Comparison of ENCODE assay signal across 23 mouse cellular contexts in the genomic region with DNA sequence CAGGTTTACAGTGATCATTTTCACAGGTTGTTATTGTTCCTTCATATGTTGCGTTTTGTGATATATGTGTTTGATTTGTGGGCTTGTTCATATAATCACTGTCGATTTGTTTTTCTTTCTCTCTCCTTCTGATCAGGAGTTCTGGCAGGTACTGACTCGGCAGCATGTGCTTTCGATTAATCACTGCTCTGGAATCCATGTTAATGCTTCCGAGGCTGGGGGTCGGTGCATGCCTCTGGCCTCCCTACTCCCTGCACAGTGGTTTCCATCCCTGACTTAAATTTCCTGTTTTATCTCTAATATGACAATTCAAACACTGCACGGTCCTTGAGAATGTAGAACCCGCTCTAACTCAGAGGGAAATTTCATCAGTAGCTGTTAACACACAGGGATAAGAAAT. TPM values are rescaled to one million over a fixed set of nuclear protein-coding genes. Genes with fewer than 3 reads are reported as not detected.
DNase-seq lines count a peak whose midpoint lies in the region; ATAC-seq and TF ChIP-seq lines count a peak whose summit lies in the region.
"Had no signal": no experiment of that assay in that cellular context is flagged by ENCODE, and none has a peak within 500 bp of the region (broad histone marks: within the 10 kb centered on the region; RNA-seq: fewer than 3 reads in every experiment).

No protein-coding gene starts in this region.

- ATAC-seq in kidney, postnatal 0 days (replicated peaks; ENCODE audit: low FRiP score, low read depth) = no peak
- no peak for ATAC-seq in midbrain, embryonic 11.5 days (ENCODE audit: low FRiP score)
- ATAC-seq: activated CD4-positive, CD25-positive, alpha-beta regulatory T cell, adult 4 months; intestine, embryonic 15.5 days; liver, embryonic 12.5 days; midbrain, embryonic 16.5 days; Patski had no signal

- no peak for DNase-seq in kidney, postnatal 0 days (ENCODE audit: low spot score)
- DNase-seq in kidney, postnatal 14 days = no peak
- DNase-seq in embryonic facial prominence, embryonic 10.5 days (ENCODE audit: low spot score) = peak; percentile 61
- peak; percentile 47 for DNase-seq in hindlimb bud, embryonic 11.5 days (ENCODE audit: extremely low spot score, low read depth, low spot score)
- no peak for DNase-seq in midbrain, embryonic 11.5 days (ENCODE audit: low spot score, missing footprints)
- DNase-seq in adrenal gland, adult 2 months = no peak
- DNase-seq in liver = no peak
- DNase-seq: adrenal gland, postnatal 25 days; cerebellum, adult 11 months; cerebellum, postnatal 10 days; gastrocnemius, postnatal 25 days; kidney, postnatal 36 days; lung, adult 2 months; right cerebral cortex, postnatal 14 days; thymus, adult 2 months had no signal

- H3K9ac ChIP-seq in kidney, postnatal 0 days (ENCODE audit: low read depth, low read length) = no peak overlapping the region
- no peak overlapping the region for H3K9ac ChIP-seq in midbrain, embryonic 11.5 days (ENCODE audit: low read length)
- H3K9ac ChIP-seq: intestine, embryonic 15.5 days; liver, embryonic 12.5 days; stomach, embryonic 15.5 days had no signal

- H3K27ac ChIP-seq in kidney, postnatal 0 days = no peak overlapping the region
- no peak overlapping the region for H3K27ac ChIP-seq in embryonic facial prominence, embryonic 10.5 days (replicated peaks)
- peak overlapping the region; percentile 90 for H3K27ac ChIP-seq in small intestine, adult 2 months (ENCODE audit: insufficient read depth, low read depth, low read length)
- H3K27ac ChIP-seq in midbrain, embryonic 11.5 days (ENCODE audit: low read depth, low read length) = no peak overlapping the region
- H3K27ac ChIP-seq: heart, embryonic 10.5 days; intestine, embryonic 15.5 days; liver, embryonic 12.5 days; stomach, embryonic 15.5 days had no signal

- TF ChIP-seq CTCF in kidney, postnatal 0 days (IDR thresholded peaks at IDR 0.05; ENCODE audit: low read depth) = no peak
- no peak for TF ChIP-seq CTCF in small intestine, adult 2 months (IDR thresholded peaks at IDR 0.05; ENCODE audit: extremely low read depth, insufficient read length, insufficient replicate concordance, low read depth, low read length)

- no peaks in the 10 kb centered on the region for H3K4me1 ChIP-seq in kidney, postnatal 0 days (replicated peaks; ENCODE audit: insufficient read depth, low read length)
- H3K4me1 ChIP-seq in embryonic facial prominence, embryonic 10.5 days = peaks cover 33% of the 10 kb centered on the region
- peaks cover 8% of the 10 kb centered on the region for H3K4me1 ChIP-seq in small intestine, adult 2 months (ENCODE audit: control insufficient read depth, insufficient read depth, insufficient read length, low read length)
- no peaks in the 10 kb centered on the region for H3K4me1 ChIP-seq in midbrain, embryonic 11.5 days (ENCODE audit: control insufficient read depth, insufficient read depth, low read length)
- H3K4me1 ChIP-seq: intestine, embryonic 15.5 days; liver, embryonic 12.5 days; stomach, embryonic 15.5 days had no signal

- 44% methylated on average over 8 of the region's 8 CpGs for WGBS in kidney, postnatal 0 days
- WGBS in embryonic facial prominence, embryonic 10.5 days = 44% methylated on average over 8 of the region's 8 CpGs
- 31% methylated on average over 8 of the region's 8 CpGs for WGBS in small intestine, adult 2 months
- WGBS in midbrain, embryonic 11.5 days = 69% methylated on average over 8 of the region's 8 CpGs

- H3K4me3 ChIP-seq in kidney, postnatal 0 days (replicated peaks; ENCODE audit: low read depth, low read length) = no peak overlapping the region
- H3K4me3 ChIP-seq in embryonic facial prominence, embryonic 10.5 days = no peak overlapping the region
- H3K4me3 ChIP-seq in small intestine, adult 2 months (ENCODE audit: low read depth, low read length) = no peak overlapping the region
- no peak overlapping the region for H3K4me3 ChIP-seq in midbrain, embryonic 11.5 days (ENCODE audit: low read depth, low read length)
- H3K4me3 ChIP-seq: heart, embryonic 10.5 days; intestine, embryonic 15.5 days; liver, embryonic 12.5 days; stomach, embryonic 15.5 days had no signal

- H3K4me2 ChIP-seq in kidney, postnatal 0 days (ENCODE audit: low read length) = peak overlapping the region; percentile 38
- no peak overlapping the region for H3K4me2 ChIP-seq in midbrain, embryonic 11.5 days
- H3K4me2 ChIP-seq: intestine, embryonic 15.5 days; liver, embryonic 12.5 days; stomach, embryonic 15.5 days had no signal

- H3K36me3 ChIP-seq in kidney, postnatal 0 days (ENCODE audit: insufficient read depth, low read length) = peaks cover 6% of the 10 kb centered on the region; the same call in 1 of the 2 replicates
- H3K36me3 ChIP-seq in embryonic facial prominence, embryonic 10.5 days (replicated peaks) = peaks cover 13% of the 10 kb centered on the region
- H3K36me3 ChIP-seq in small intestine, adult 2 months (ENCODE audit: control insufficient read depth, insufficient read depth, low read length) = peaks cover 19% of the 10 kb centered on the region
- no peaks in the 10 kb centered on the region for H3K36me3 ChIP-seq in midbrain, embryonic 11.5 days (ENCODE audit: control insufficient read depth, insufficient read depth, low read length)

- H3K9me3 ChIP-seq in kidney, postnatal 0 days (replicated peaks; ENCODE audit: low read length) = no peaks in the 10 kb centered on the region
- no peaks in the 10 kb centered on the region; the same call in 1 of the 2 replicates for H3K9me3 ChIP-seq in embryonic facial prominence, embryonic 10.5 days
- no peaks in the 10 kb centered on the region for H3K9me3 ChIP-seq in midbrain, embryonic 11.5 days (ENCODE audit: control insufficient read depth, low read length)
- H3K9me3 ChIP-seq: heart, embryonic 10.5 days; intestine, embryonic 15.5 days; liver, embryonic 12.5 days; stomach, embryonic 15.5 days had no signal

- no peaks in the 10 kb centered on the region for H3K27me3 ChIP-seq in kidney, postnatal 0 days (ENCODE audit: insufficient read depth, low read length)
- H3K27me3 ChIP-seq in embryonic facial prominence, embryonic 10.5 days (replicated peaks; ENCODE audit: low read depth, poor library complexity, severe bottlenecking) = no peaks in the 10 kb centered on the region
- H3K27me3 ChIP-seq in small intestine, adult 2 months (ENCODE audit: control insufficient read depth, insufficient read depth, low read length) = no peaks in the 10 kb centered on the region
- H3K27me3 ChIP-seq in midbrain, embryonic 11.5 days (ENCODE audit: control insufficient read depth, insufficient read depth, low read length) = no peaks in the 10 kb centered on the region
- H3K27me3 ChIP-seq: intestine, embryonic 15.5 days; liver, embryonic 12.5 days; Patski; stomach, embryonic 15.5 days had no signal

- TF ChIP-seq POLR2A in small intestine, adult 2 months (IDR thresholded peaks at IDR 0.05; ENCODE audit: low read depth, low read length) = no peak

RNA-seq across cellular contexts. Expression of a gene that starts 54.3 kb away (rescaled TPM):
- polyA plus RNA-seq in kidney, postnatal 0 days (2015; fragmentation: Nextera tagmentation; extraction: Ambion mirVana) = 60.9 and 65.8 TPM in 2 replicates
- 47.5 and 52.7 TPM in 2 replicates for polyA plus RNA-seq in embryonic facial prominence, embryonic 10.5 days (2016; fragmentation: Nextera tagmentation; extraction: Ambion mirVana)
- polyA plus RNA-seq in small intestine, adult 2 months (2012; rRNA removed) = 71.1 and 134 TPM in 2 replicates
- polyA plus RNA-seq in midbrain, embryonic 11.5 days (2014; fragmentation: Nextera tagmentation; extraction: Ambion mirVana) = 56.1 and 57.0 TPM in 2 replicates
- 10 to 100 TPM; 65.8 to 74.9 TPM for total RNA-seq in adrenal gland, adult 2 months (2021)
- polyA plus RNA-seq in adrenal gland, adult 2 months (2012; rRNA removed) = 41.7 and 46.5 TPM in 2 replicates

Comparison
In these comparisons a context has a peak if more than half of its experiments do, and no peak if none do; other contexts are left out.
1. DNase-seq: peak in embryonic facial prominence, embryonic 10.5 days (single experiment) and hindlimb bud, embryonic 11.5 days (single experiment); none in kidney, postnatal 0 days (single experiment), kidney, postnatal 14 days (single experiment), midbrain, embryonic 11.5 days (single experiment), adrenal gland, adult 2 months (single experiment) and liver (single experiment).